Comparison of ENCODE assay signal across 31 mouse cellular contexts in the genomic region with DNA sequence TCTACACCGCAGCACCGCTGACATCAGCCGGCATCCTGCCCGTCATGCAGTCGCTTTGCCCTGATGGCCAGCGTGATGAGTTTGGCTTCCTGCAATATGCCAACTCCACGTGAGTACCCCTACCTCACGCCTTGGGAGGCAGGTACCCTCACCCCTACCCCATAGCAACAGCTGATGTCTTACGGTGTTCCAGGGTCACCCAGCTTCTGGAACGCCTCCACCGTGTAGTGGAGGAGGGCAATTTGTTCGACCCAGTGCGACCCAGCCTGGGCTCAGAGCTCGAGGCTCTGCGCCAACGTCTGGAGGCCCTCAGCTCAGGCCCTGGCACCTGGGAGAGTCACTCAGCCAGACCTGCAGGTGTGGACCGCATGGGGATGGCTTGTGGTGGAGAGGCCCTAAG. TPM values are rescaled to one million over a fixed set of nuclear protein-coding genes. Genes with fewer than 3 reads are reported as not detected.
"Had no signal": no experiment of that assay in that cellular context is flagged by ENCODE, and none has a peak within 500 bp of the region (broad histone marks: within the 10 kb centered on the region; RNA-seq: fewer than 3 reads in every experiment).

No protein-coding gene starts in this region.

- ATAC-seq: hindbrain, embryonic 16.5 days; inflammation-experienced regulatory T-cells, adult 6 months; intestine, embryonic 15.5 days; intestine, postnatal 0 days; liver, postnatal 0 days had no signal

- H3K27ac ChIP-seq: heart, adult 2 months; heart, embryonic 13.5 days; heart, embryonic 15.5 days; hindbrain, embryonic 10.5 days; hindbrain, embryonic 12.5 days; hindbrain, embryonic 14.5 days; intestine, embryonic 15.5 days; layer of hippocampus, adult 2 months; left cerebral cortex, adult 2 months; limb, embryonic 10.5 days; limb, embryonic 12.5 days; liver, embryonic 13.5 days; liver, embryonic 15.5 days had no signal

- H3K4me3 ChIP-seq: heart, adult 2 months; heart, embryonic 13.5 days; heart, embryonic 15.5 days; hindbrain, embryonic 10.5 days; hindbrain, embryonic 12.5 days; intestine, embryonic 15.5 days; layer of hippocampus, adult 2 months; left cerebral cortex, adult 2 months; limb, embryonic 10.5 days; limb, embryonic 12.5 days; liver, embryonic 13.5 days; liver, embryonic 15.5 days had no signal

- H3K36me3 ChIP-seq: heart, embryonic 15.5 days; intestine, embryonic 15.5 days; limb, embryonic 10.5 days; limb, embryonic 12.5 days; liver, embryonic 15.5 days had no signal

- DNase-seq: gastrocnemius, postnatal 25 days; heart, adult 2 months; heart, postnatal 14 days; heart, postnatal 4 days; kidney, adult 18-20 months; kidney, adult 8-10 months; kidney, postnatal 10 days; kidney, postnatal 4 days; liver, embryonic 13.5 days; liver, postnatal 0 days had no signal

- H3K9me3 ChIP-seq: heart, embryonic 13.5 days; heart, embryonic 15.5 days; hindbrain, embryonic 10.5 days; hindbrain, embryonic 12.5 days; intestine, embryonic 15.5 days; limb, embryonic 10.5 days; limb, embryonic 12.5 days; liver, embryonic 13.5 days; liver, embryonic 15.5 days had no signal

RNA-seq across cellular contexts. Expression of a gene that starts 10.0 kb away (rescaled TPM):
- total RNA-seq: gastrocnemius, adult 8-10 months; gastrocnemius, postnatal 25 days; heart, postnatal 14 days had no signal
- polyA plus RNA-seq: heart, embryonic 11.5 days; heart, postnatal 0 days; hindbrain, embryonic 10.5 days; kidney, embryonic 14.5 days; kidney, embryonic 16.5 days; limb, embryonic 10.5 days; limb, embryonic 12.5 days; liver, embryonic 11.5 days had no signal

RNA-seq across cellular contexts. Expression of a gene that starts 23.5 kb away (rescaled TPM):
- total RNA-seq: granulocyte monocyte progenitor cell, adult 5-6 weeks; left cerebral cortex, adult 2 months had no signal
- polyA plus RNA-seq: liver, embryonic 11.5 days had no signal

RNA-seq across cellular contexts. Expression of a gene that starts 34.0 kb away (rescaled TPM):
- total RNA-seq: granulocyte monocyte progenitor cell, adult 5-6 weeks had no signal
